Mouse (Mus musculus) lung, adult 2 months (tissue): ENCODE data around the gene Mrln. TPM values are rescaled to one million over a fixed set of nuclear protein-coding genes. Genes with fewer than 3 reads are reported as not detected.
A peak's percentile ranks its signal among the peaks of the same experiment; 100 is the strongest.

Experiments used
- DNase-seq: peaks from one replicate; pipeline ENCODE4 v3.0.0; 2022
- H3K4me1 ChIP-seq: fragments of 200-500 bp; 2 replicates; pipeline ENCODE4 v1.6.1; 2011; ENCODE audit warnings: low read length; ENCODE audit not compliant: control insufficient read depth, insufficient read depth
- H3K4me3 ChIP-seq: fragments of 200-500 bp; replicated peaks from 2 replicates; pipeline ENCODE3; 2011; ENCODE audit warnings: low read depth, mild to moderate bottlenecking, control low read depth, low read length; ENCODE audit errors: extremely low read depth
- CTCF ChIP-seq: fragments of 200-500 bp; IDR thresholded peaks from 2 replicates; pipeline ENCODE4 v1.5.1; 2011; ENCODE audit warnings: mild to moderate bottlenecking, low read length, control low read depth; ENCODE audit not compliant: insufficient read depth
- POLR2A ChIP-seq: fragments of 200-500 bp; IDR thresholded peaks from 2 replicates; pipeline ENCODE4 v1.6.1; 2011; ENCODE audit warnings: low read depth, mild to moderate bottlenecking, control low read depth, low read length, borderline replicate concordance; ENCODE audit errors: extremely low read depth
- WGBS: fragments of 180-500 bp; shearing (Covaris S2); methylation state at CpG from one replicate; pipeline ENCODE4 v1.1.7; 2018; 5-methylcytosine and 5-hydroxymethylcytosine counted together
- polyA plus RNA-seq: library from polyadenylated mRNA; depleted of rRNA; stranded (reverse); fragments of >200 nt; gene quantifications from 2 replicates; pipeline ENCODE4 v1.2.3, GENCODE M21; 2012; rRNA removed

Mrln gene
- 0.66 and 5.7 TPM in 2 replicates for polyA plus RNA-seq

- 40% methylated on average over 17 of the region's 17 CpGs for WGBS
- DNase-seq = no peak
- H3K4me3 ChIP-seq = no peak within 1 kb of the TSS
These were observed at the start of gene Mrln for GRCm38 (mm10) chr10:70204505-70205399. TSS of gene Mrln (plus strand) at chr10:70204664.

GRCm38 (mm10) chr10:70156431-70157165 lies 47.9 kb upstream of the Mrln start:
- H3K4me3 ChIP-seq = no peak overlapping the region
- H3K4me1 ChIP-seq = peaks cover 7% of the 10 kb centered on the region
- peak; percentile 42 for DNase-seq
- WGBS = 85% methylated on average over 3 of the region's 3 CpGs
- TF ChIP-seq POLR2A = no peak
- TF ChIP-seq CTCF = peak; percentile 63

More at GRCm38 (mm10) chr10:70204505-70205399, at the start of gene Mrln:
- TF ChIP-seq CTCF = no peak
- no peak for TF ChIP-seq POLR2A
- H3K4me1 ChIP-seq = peaks cover 4% of the 10 kb centered on the region

- no peak for TF ChIP-seq CTCF
- TF ChIP-seq POLR2A = no peak
- no peak for DNase-seq
- H3K4me3 ChIP-seq = no peak overlapping the region
- 0 out of 2 replicates have a peak, but pooled peaks cover 2% of the 10 kb centered on the region for H3K4me1 ChIP-seq
- WGBS = 85% methylated on average over 12 of the region's 12 CpGs
These were observed 44.7 kb upstream of the Mrln start for GRCm38 (mm10) chr10:70159651-70160320.

GRCm38 (mm10) chr10:70160811-70161210 lies 43.7 kb upstream of the Mrln start:
- H3K4me3 ChIP-seq = no peak overlapping the region
- DNase-seq = no peak
- 0 out of 2 replicates have a peak, but pooled peaks cover 3% of the 10 kb centered on the region for H3K4me1 ChIP-seq
- WGBS = 85% methylated on average over 12 of the region's 12 CpGs
- no peak for TF ChIP-seq CTCF

GRCm38 (mm10) chr10:70161504-70161903 lies 43.0 kb upstream of the Mrln start:
- Histone ChIP-seq H3K4me3 (no peak overlapping the region), H3K4me1 (0 out of 2 replicates have a peak, but pooled peaks cover 5% of the 10 kb centered on the region)
- 90% methylated on average over 14 of the region's 14 CpGs for WGBS
- no peak for TF ChIP-seq CTCF
- TF ChIP-seq POLR2A = no peak
- DNase-seq = no peak

- DNase-seq = peak; percentile 16
- TF ChIP-seq CTCF = no peak
- TF ChIP-seq POLR2A = no peak
- H3K4me3 ChIP-seq = no peak overlapping the region
- H3K4me1 ChIP-seq = 0 out of 2 replicates have a peak, but pooled peaks cover 5% of the 10 kb centered on the region
- WGBS = 55% methylated on average over 5 of the region's 5 CpGs
These were observed 40.8 kb upstream of the Mrln start for GRCm38 (mm10) chr10:70163681-70164080.

- TF ChIP-seq POLR2A (no peak), CTCF (peak; percentile 43; the same call in 1 of the 2 replicates)
- DNase-seq = no peak
- Histone ChIP-seq H3K4me3 (no peak overlapping the region), H3K4me1 (0 out of 2 replicates have a peak, but pooled peaks cover 5% of the 10 kb centered on the region)
- 52% methylated on average over 6 of the region's 6 CpGs for WGBS
These were observed 38.6 kb upstream of the Mrln start for GRCm38 (mm10) chr10:70165877-70166276.

GRCm38 (mm10) chr10:70166427-70166826 lies 38.0 kb upstream of the Mrln start:
- no peak for TF ChIP-seq POLR2A
- TF ChIP-seq CTCF = no peak
- 0 out of 2 replicates have a peak, but pooled peaks cover 5% of the 10 kb centered on the region for H3K4me1 ChIP-seq
- H3K4me3 ChIP-seq = no peak overlapping the region
- WGBS = 72% methylated on average over 5 of the region's 5 CpGs
- DNase-seq = no peak

- TF ChIP-seq POLR2A (no peak), CTCF (no peak)
- Histone ChIP-seq H3K4me3 (no peak overlapping the region), H3K4me1 (0 out of 2 replicates have a peak, but pooled peaks cover 5% of the 10 kb centered on the region)
- 68% methylated on average over 11 of the region's 11 CpGs for WGBS
- DNase-seq = no peak
These were observed 36.8 kb upstream of the Mrln start for GRCm38 (mm10) chr10:70167625-70168024.
